ENCODE assay signal across 8 mouse cellular contexts in genomic region chr10:5207905-5208641, GRCm38 (mm10).
DNase-seq lines count a peak whose midpoint lies in the region; ATAC-seq and TF ChIP-seq lines count a peak whose summit lies in the region.

No protein-coding gene starts in this region.

- H3K27ac ChIP-seq in liver, embryonic 14.5 days: peak overlapping the region; percentile 41
- H3K27ac ChIP-seq in midbrain, postnatal 0 days (ENCODE audit: low read depth, low read length): no peak overlapping the region
- H3K27ac ChIP-seq in midbrain, embryonic 11.5 days (ENCODE audit: low read depth, low read length): no peak overlapping the region
- H3K27ac ChIP-seq in hindbrain, postnatal 0 days: no peak overlapping the region

- peak; percentile 66 for TF ChIP-seq EP300 in liver, embryonic 14.5 days (IDR thresholded peaks at IDR 0.05; ENCODE audit: low read depth)

- POLR2A ChIA-PET in Patski (lab: Charles Lee): interaction anchor here (0.6 kb wide), 1 partner anchor 784 kb away, joined by 6 read pairs; no protein-coding TSS in a partner anchor

- H3K4me2 ChIP-seq in liver, embryonic 14.5 days (ENCODE audit: low read depth): no peak overlapping the region; the same call in 1 of the 2 replicates
- no peak overlapping the region for H3K4me2 ChIP-seq in midbrain, postnatal 0 days (ENCODE audit: low read depth, low read length, poor library complexity, severe bottlenecking)
- H3K4me2 ChIP-seq in midbrain, embryonic 11.5 days: no peak overlapping the region
- H3K4me2 ChIP-seq in hindbrain, postnatal 0 days (ENCODE audit: low read depth, low read length): no peak overlapping the region

- H3K9ac ChIP-seq in liver, embryonic 14.5 days (replicated peaks): no peak overlapping the region
- H3K9ac ChIP-seq in midbrain, postnatal 0 days (replicated peaks; ENCODE audit: low read length, poor library complexity, severe bottlenecking): no peak overlapping the region
- H3K9ac ChIP-seq in midbrain, embryonic 11.5 days (ENCODE audit: low read length): no peak overlapping the region
- H3K9ac ChIP-seq in hindbrain, postnatal 0 days (replicated peaks; ENCODE audit: low read length): no peak overlapping the region

- no peak for TF ChIP-seq CTCF in Patski (IDR thresholded peaks at IDR 0.05)
- no peak for TF ChIP-seq CTCF in liver, embryonic 14.5 days (IDR thresholded peaks at IDR 0.05; ENCODE audit: low read depth)
- TF ChIP-seq CTCF in midbrain, postnatal 0 days (IDR thresholded peaks at IDR 0.05): no peak
- TF ChIP-seq CTCF in hindbrain, postnatal 0 days (IDR thresholded peaks at IDR 0.05; ENCODE audit: low read depth): no peak

- no peak for DNase-seq in Patski (ENCODE audit: low read depth, low spot score)
- peak; percentile 5 for DNase-seq in embryo, embryonic 9.5 days (ENCODE audit: extremely low spot score)
- peak; percentile 70 to 72 for DNase-seq in heart, postnatal 10 days
- DNase-seq in liver, embryonic 14.5 days (ENCODE audit: low read depth in 3 of 3, low spot score in 3 of 3): no peak
- no peak for DNase-seq in spleen, adult 12 weeks (ENCODE audit: low spot score)
- no peak for DNase-seq in midbrain, postnatal 0 days (ENCODE audit: low spot score)
- no peak for DNase-seq in midbrain, embryonic 11.5 days (ENCODE audit: low spot score, missing footprints)
- no peak for DNase-seq in hindbrain, postnatal 0 days (ENCODE audit: low spot score)

- intact Hi-C loops in heart, postnatal 10 days (cut with DNase I): no loop called here

- H3K4me1 ChIP-seq in liver, embryonic 14.5 days (replicated peaks; ENCODE audit: control insufficient read depth in 2 of 2, insufficient read depth in 2 of 2, low read length in 1 of 2): peaks cover 46 to 55% of the 10 kb centered on the region in 2 experiments
- no peaks in the 10 kb centered on the region for H3K4me1 ChIP-seq in midbrain, postnatal 0 days (ENCODE audit: insufficient read depth, low read length)
- no peaks in the 10 kb centered on the region for H3K4me1 ChIP-seq in midbrain, embryonic 11.5 days (ENCODE audit: control insufficient read depth, insufficient read depth, low read length)
- H3K4me1 ChIP-seq in hindbrain, postnatal 0 days (ENCODE audit: insufficient read depth, low read length): no peaks in the 10 kb centered on the region

- CTCF ChIA-PET in Patski (lab: Charles Lee): interaction anchor here (1.3 to 1.6 kb wide), 3 partner anchors 13 to 25 kb away, joined by 3 to 6 read pairs (median 4); no protein-coding TSS in a partner anchor

- H3K27me3 ChIP-seq in Patski: no peaks in the 10 kb centered on the region
- no peaks in the 10 kb centered on the region for H3K27me3 ChIP-seq in liver, embryonic 14.5 days (ENCODE audit: control insufficient read depth, insufficient read depth, low read length)
- no peaks in the 10 kb centered on the region for H3K27me3 ChIP-seq in midbrain, postnatal 0 days (ENCODE audit: insufficient read depth, low read length)
- H3K27me3 ChIP-seq in midbrain, embryonic 11.5 days (ENCODE audit: control insufficient read depth, insufficient read depth, low read length): no peaks in the 10 kb centered on the region
- no peaks in the 10 kb centered on the region for H3K27me3 ChIP-seq in hindbrain, postnatal 0 days (ENCODE audit: insufficient read depth, low read length)

- no peaks in the 10 kb centered on the region for H3K9me3 ChIP-seq in liver, embryonic 14.5 days (ENCODE audit: control insufficient read depth, low read length)
- H3K9me3 ChIP-seq in midbrain, postnatal 0 days (ENCODE audit: low read length): no peaks in the 10 kb centered on the region
- no peaks in the 10 kb centered on the region for H3K9me3 ChIP-seq in midbrain, embryonic 11.5 days (ENCODE audit: control insufficient read depth, low read length)
- no peaks in the 10 kb centered on the region for H3K9me3 ChIP-seq in hindbrain, postnatal 0 days (ENCODE audit: low read length)

- no peak overlapping the region for H3K4me3 ChIP-seq in liver, embryonic 14.5 days (ENCODE audit: insufficient read depth in 1 of 2, low read depth in 2 of 2, low read length in 2 of 2)
- no peak overlapping the region for H3K4me3 ChIP-seq in midbrain, postnatal 0 days (ENCODE audit: low read depth, low read length)
- H3K4me3 ChIP-seq in midbrain, embryonic 11.5 days (ENCODE audit: low read depth, low read length): no peak overlapping the region
- no peak overlapping the region for H3K4me3 ChIP-seq in hindbrain, postnatal 0 days (ENCODE audit: low read length)

- no peaks in the 10 kb centered on the region for H3K36me3 ChIP-seq in liver, embryonic 14.5 days (replicated peaks; ENCODE audit: control insufficient read depth, insufficient read depth, low read depth)
- H3K36me3 ChIP-seq in midbrain, postnatal 0 days (ENCODE audit: insufficient read depth, low read length): peaks cover 17% of the 10 kb centered on the region; the same call in 1 of the 2 replicates
- no peaks in the 10 kb centered on the region for H3K36me3 ChIP-seq in midbrain, embryonic 11.5 days (ENCODE audit: control insufficient read depth, insufficient read depth, low read length)
- no peaks in the 10 kb centered on the region for H3K36me3 ChIP-seq in hindbrain, postnatal 0 days (ENCODE audit: insufficient read depth, low read length)

- peak; percentile 77 for ATAC-seq in Patski
- ATAC-seq in liver, embryonic 14.5 days (ENCODE audit: insufficient read depth): peak; percentile 51
- no peak for ATAC-seq in midbrain, postnatal 0 days (ENCODE audit: low FRiP score)
- ATAC-seq in midbrain, embryonic 11.5 days (ENCODE audit: low FRiP score): no peak
- no peak for ATAC-seq in hindbrain, postnatal 0 days

- in situ Hi-C loops in Patski (cut with MboI; ENCODE audit: low pct_unique_long_range_greater_than_20kb): loop anchor here (25.0 kb wide), 1 partner anchor 604 kb away; the partner anchor contains the start of genes Fbxo5 and Mtrf1l

- 8% methylated on average over 7 of the region's 7 CpGs for WGBS in liver, embryonic 14.5 days (ENCODE audit: insufficient replicate concordance)
- 55% methylated on average over 7 of the region's 7 CpGs for WGBS in midbrain, postnatal 0 days
- 66% methylated on average over 7 of the region's 7 CpGs for WGBS in midbrain, embryonic 11.5 days
- 49% methylated on average over 7 of the region's 7 CpGs for WGBS in hindbrain, postnatal 0 days

Comparison
In these comparisons a context has a peak if more than half of its experiments do, and no peak if none do; other contexts are left out.
1. ATAC-seq: peak in Patski (single experiment) and liver, embryonic 14.5 days (single experiment); none in midbrain, postnatal 0 days (single experiment), midbrain, embryonic 11.5 days (single experiment) and hindbrain, postnatal 0 days (single experiment).
2. DNase-seq: peak in embryo, embryonic 9.5 days (single experiment) and heart, postnatal 10 days (2 of 2); none in Patski (single experiment), liver, embryonic 14.5 days (0 of 3), spleen, adult 12 weeks (single experiment), midbrain, postnatal 0 days (single experiment), midbrain, embryonic 11.5 days (single experiment) and hindbrain, postnatal 0 days (single experiment).